Mouse (Mus musculus) embryonic facial prominence, embryonic 14.5 days (tissue): ENCODE measurements around the gene Fam135a. TPM values are rescaled to one million over a fixed set of nuclear protein-coding genes. Genes with fewer than 3 reads are reported as not detected.
A peak's percentile ranks its signal among the peaks of the same experiment; 100 is the strongest.

ENCODE experiments used
- ATAC-seq: fragments of 200-750 bp; cut with Nextera tagmentation; 2 replicates; pipeline ENCODE4 v1.8.0; 2017; ENCODE audit warnings: low read depth, moderate number of reproducible peaks, moderate TSS enrichment
- DNase-seq: peaks from one replicate; pipeline ENCODE4 v3.0.0-alpha.2; 2015; ENCODE audit warnings: low spot score
- H3K27ac ChIP-seq: fragments of 300-500 bp; sonication (generic); replicated peaks from 2 replicates; pipeline ENCODE4 v1.5.1; 2014; ENCODE audit warnings: low read depth, mild to moderate bottlenecking, low read length, moderate library complexity
- H3K27me3 ChIP-seq: fragments of 300-500 bp; sonication (generic); replicated peaks from 2 replicates; pipeline ENCODE4 v1.6.1; 2014; ENCODE audit warnings: low read length; ENCODE audit not compliant: control insufficient read depth, insufficient read depth
- H3K36me3 ChIP-seq: fragments of 300-500 bp; sonication (generic); 2 replicates; pipeline ENCODE4 v1.6.1; 2014; ENCODE audit warnings: low read length, mixed read lengths; ENCODE audit not compliant: control insufficient read depth, insufficient read depth
- H3K4me1 ChIP-seq: fragments of 300-500 bp; sonication (generic); 2 replicates; pipeline ENCODE4 v1.6.1; 2014; ENCODE audit warnings: antibody characterized with exemption, low read length; ENCODE audit not compliant: control insufficient read depth, insufficient read depth
- H3K4me2 ChIP-seq: fragments of 300-500 bp; sonication (generic); 2 replicates; pipeline ENCODE4 v1.6.1; 2014; ENCODE audit warnings: low read depth, mild to moderate bottlenecking, low read length, moderate library complexity, mixed read lengths
- H3K4me3 ChIP-seq: fragments of 300-500 bp; sonication (generic); 2 replicates; pipeline ENCODE4 v1.5.1; 2014; ENCODE audit warnings: low read depth, mild to moderate bottlenecking, low read length
- H3K9ac ChIP-seq: fragments of 300-500 bp; sonication (generic); 2 replicates; pipeline ENCODE4 v1.6.1; 2014; ENCODE audit warnings: low read depth, mild to moderate bottlenecking, low read length, moderate library complexity, mixed read lengths
- H3K9me3 ChIP-seq: fragments of 300-500 bp; sonication (generic); 2 replicates; pipeline ENCODE4 v1.6.1; 2016; ENCODE audit warnings: low read length; ENCODE audit not compliant: control insufficient read depth
- WGBS: fragments of 180-500 bp; shearing (Covaris S2); extraction: QIAGEN DNeasy Blood & Tissue Kit; methylation state at CpG from one replicate; pipeline ENCODE4 v1.1.7; 2014; 5-methylcytosine and 5-hydroxymethylcytosine counted together
- polyA plus RNA-seq: library from polyadenylated mRNA; unstranded; fragments of >200 nt; fragmentation: Nextera tagmentation; extraction: Ambion mirVana; gene quantifications from 2 replicates; pipeline ENCODE4 v1.2.1, GENCODE M21; 2014

The Fam135a gene
- polyA plus RNA-seq, 1 experiment from 2014 or later: 25.5 TPM

- ATAC-seq (no peak), DNase-seq (no peak)
- H3K9me3 ChIP-seq: no peaks in the 10 kb centered on the region
- H3K4me1 ChIP-seq: no peaks in the 10 kb centered on the region
- 75% methylated on average over 1 of the region's 1 CpGs for WGBS
- no peak overlapping the region for H3K9ac ChIP-seq
- H3K4me3 ChIP-seq: no peak overlapping the region
- no peak overlapping the region for H3K4me2 ChIP-seq
- H3K27me3 ChIP-seq: no peaks in the 10 kb centered on the region
- H3K27ac ChIP-seq: no peak overlapping the region
- H3K36me3 ChIP-seq: no peaks in the 10 kb centered on the region
These were observed 22.4 kb upstream of the Fam135a start for GRCm38 (mm10) chr1:24122582-24122981.

DNA sequence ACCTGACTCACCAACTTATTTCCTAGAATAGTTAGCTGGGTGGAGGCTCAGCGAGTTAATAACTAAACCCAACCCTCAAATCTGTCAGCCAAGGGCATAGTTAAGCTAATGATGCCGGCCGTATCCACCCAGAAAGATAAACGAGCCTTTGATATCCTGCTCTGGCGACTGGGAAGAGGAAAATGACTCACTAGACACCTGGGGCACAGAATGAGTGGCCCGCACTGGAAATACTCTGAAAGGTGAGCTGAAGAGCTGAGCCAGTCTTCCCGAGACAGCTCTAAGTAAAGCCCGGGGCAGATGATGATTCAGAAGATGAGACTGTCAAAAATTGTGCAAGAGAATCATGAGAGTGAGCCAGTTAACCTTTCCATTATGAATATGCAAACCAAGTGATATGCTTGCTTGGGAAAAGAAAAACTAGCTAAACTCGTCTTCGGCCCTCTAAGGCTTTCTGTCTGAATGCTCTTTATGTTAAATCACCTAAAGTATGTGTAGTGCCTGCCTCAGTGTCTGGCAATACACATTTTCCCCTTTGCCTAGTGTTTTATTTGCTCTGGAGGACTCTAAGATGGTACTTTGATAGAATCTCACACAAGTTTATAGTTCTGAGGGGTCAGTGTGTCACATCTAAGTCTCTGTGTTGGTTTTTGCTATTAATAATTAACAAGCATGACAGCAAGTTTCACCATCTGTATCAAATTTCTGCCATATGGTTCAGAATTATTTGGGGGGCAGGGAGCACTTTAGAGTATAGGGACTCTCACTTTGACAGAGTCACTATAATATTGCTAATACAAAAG is 8.0 kb upstream of the Fam135a start:
- ATAC-seq (no peak), DNase-seq (peak; percentile 46)
- 0 out of 2 replicates have a peak overlapping the region, but pooled peaks have one; percentile 10 for H3K27ac ChIP-seq
- WGBS: 32% methylated on average over 10 of the region's 10 CpGs
- H3K36me3 ChIP-seq: no peaks in the 10 kb centered on the region
- no peaks in the 10 kb centered on the region for H3K27me3 ChIP-seq
- H3K4me3 ChIP-seq: no peak overlapping the region
- H3K4me1 ChIP-seq: peaks cover 6% of the 10 kb centered on the region
- H3K4me2 ChIP-seq: no peak overlapping the region
- no peaks in the 10 kb centered on the region for H3K9me3 ChIP-seq
- no peak overlapping the region for H3K9ac ChIP-seq

- H3K4me2 ChIP-seq: peak overlapping the region; percentile 31
- no peaks in the 10 kb centered on the region for H3K27me3 ChIP-seq
- DNase-seq (peak; percentile 56), ATAC-seq (0 out of 2 replicates have a peak, but pooled peaks have one; percentile 26)
- no peak overlapping the region for H3K4me3 ChIP-seq
- WGBS: 23% methylated on average over 11 of the region's 11 CpGs
- no peaks in the 10 kb centered on the region for H3K9me3 ChIP-seq
- no peak overlapping the region for H3K9ac ChIP-seq
- H3K27ac ChIP-seq: 0 out of 2 replicates have a peak overlapping the region, but pooled peaks have one; percentile 10
- H3K4me1 ChIP-seq: peaks cover 6% of the 10 kb centered on the region
- no peaks in the 10 kb centered on the region for H3K36me3 ChIP-seq
These were observed 7.2 kb upstream of the Fam135a start for GRCm38 (mm10) chr1:24107378-24107777.

GRCm38 (mm10) chr1:24102579-24103149 is 2.5 kb upstream of the Fam135a start:
- Histone ChIP-seq H3K9me3 (no peaks in the 10 kb centered on the region), H3K27ac (no peak overlapping the region), H3K36me3 (no peaks in the 10 kb centered on the region), H3K27me3 (no peaks in the 10 kb centered on the region), H3K4me1 (peaks cover 16% of the 10 kb centered on the region), H3K9ac (no peak overlapping the region), H3K4me2 (no peak overlapping the region), H3K4me3 (no peak overlapping the region)
- WGBS: 61% methylated on average over 10 of the region's 10 CpGs
- no peak for ATAC-seq
- peak; percentile 55 for DNase-seq

- ATAC-seq: no peak; the same call in 1 of the 2 replicates
These were observed 773 bp upstream of the Fam135a start for GRCm38 (mm10) chr1:24100870-24101358.

DNA sequence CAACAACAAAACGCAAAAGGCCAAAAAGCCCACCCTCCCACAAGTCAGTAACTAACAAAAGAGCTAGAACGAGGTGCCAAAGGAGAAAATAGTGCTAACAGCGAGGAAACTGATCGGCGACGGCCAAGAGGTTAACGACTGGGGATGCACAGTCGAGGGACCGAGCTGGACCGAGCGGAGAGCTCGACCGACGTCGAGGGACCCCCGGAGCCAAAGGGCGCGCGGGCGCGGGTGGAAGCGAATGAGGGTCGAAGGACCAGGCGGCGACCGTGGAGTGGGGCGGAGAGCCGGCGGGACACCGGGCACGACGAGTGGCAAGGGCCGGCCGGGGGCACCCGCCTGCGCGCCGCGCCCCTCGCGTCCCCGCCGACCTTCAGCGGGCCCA is 608 bp downstream of the Fam135a start:
- DNase-seq: no peak

More at GRCm38 (mm10) chr1:24100870-24101358, 773 bp upstream of the Fam135a start:
- 49% methylated on average over 6 of the region's 6 CpGs for WGBS
- H3K27ac ChIP-seq: peak overlapping the region; percentile 73
- peak overlapping the region; percentile 89 for H3K4me3 ChIP-seq
- H3K9ac ChIP-seq: peak overlapping the region; percentile 94
- H3K4me1 ChIP-seq: peaks cover 15% of the 10 kb centered on the region
- no peaks in the 10 kb centered on the region for H3K36me3 ChIP-seq
- H3K9me3 ChIP-seq: no peaks in the 10 kb centered on the region
- peak overlapping the region; percentile 59 for H3K4me2 ChIP-seq
- no peak for DNase-seq
- no peaks in the 10 kb centered on the region for H3K27me3 ChIP-seq

GRCm38 (mm10) chr1:24097541-24097940 is 2.6 kb downstream of the Fam135a start:
- DNase-seq (no peak), ATAC-seq (no peak)
- H3K36me3 ChIP-seq: no peaks in the 10 kb centered on the region
- H3K4me2 ChIP-seq: no peak overlapping the region
- WGBS: 56% methylated on average over 8 of the region's 8 CpGs
- no peak overlapping the region for H3K9ac ChIP-seq
- no peaks in the 10 kb centered on the region for H3K9me3 ChIP-seq
- peaks cover 15% of the 10 kb centered on the region for H3K4me1 ChIP-seq
- no peaks in the 10 kb centered on the region for H3K27me3 ChIP-seq
- H3K27ac ChIP-seq: no peak overlapping the region
- no peak overlapping the region for H3K4me3 ChIP-seq

More for the DNA sequence above, 608 bp downstream of the Fam135a start:
- Histone ChIP-seq H3K4me3 (peak overlapping the region; percentile 89), H3K36me3 (no peaks in the 10 kb centered on the region), H3K4me2 (peak overlapping the region; percentile 59), H3K27me3 (no peaks in the 10 kb centered on the region), H3K27ac (peak overlapping the region; percentile 80), H3K9me3 (no peaks in the 10 kb centered on the region), H3K4me1 (peaks cover 15% of the 10 kb centered on the region), H3K9ac (peak overlapping the region; percentile 94)
- under 1% methylated on average over 24 of the region's 44 CpGs for WGBS
- no peak for ATAC-seq

DNA sequence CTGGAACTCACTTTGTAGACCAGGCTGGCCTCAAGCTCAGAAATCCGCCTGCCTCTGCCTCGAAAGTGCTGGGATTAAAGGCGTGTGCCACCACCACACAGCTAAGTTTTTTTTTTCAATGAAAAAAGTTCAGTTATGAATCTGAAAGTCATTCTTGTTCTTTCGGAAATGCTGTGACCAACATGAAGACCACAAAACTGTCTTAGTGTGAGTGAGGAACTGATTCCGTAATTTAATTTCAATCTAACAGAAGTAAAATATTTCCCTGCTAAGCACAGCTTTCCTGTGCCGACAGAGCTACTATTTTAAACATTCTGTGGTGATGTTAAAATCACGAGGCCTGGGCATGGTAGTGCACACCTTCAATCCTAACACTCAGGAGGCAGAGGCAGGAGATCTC is 7.7 kb downstream of the Fam135a start:
- 88% methylated on average over 7 of the region's 7 CpGs for WGBS
- no peak overlapping the region for H3K4me3 ChIP-seq
- no peak overlapping the region for H3K27ac ChIP-seq
- no peaks in the 10 kb centered on the region for H3K36me3 ChIP-seq
- H3K9me3 ChIP-seq: no peaks in the 10 kb centered on the region
- H3K4me2 ChIP-seq: no peak overlapping the region
- no peaks in the 10 kb centered on the region for H3K27me3 ChIP-seq
- H3K9ac ChIP-seq: no peak overlapping the region
- ATAC-seq (no peak), DNase-seq (no peak)
- H3K4me1 ChIP-seq: no peaks in the 10 kb centered on the region
